Mouse (Mus musculus) adrenal gland, adult 8-10 months (tissue): ENCODE measurements at regions not wholly inside any gene's neighbourhood (a gene's known extent, or its start where the extent isn't known, plus 50 kb on each side); places are given as distances from the start of the nearest gene placed in this dataset.

Experiments used
- DNase-seq: peaks from one replicate; pipeline ENCODE4 v3.0.0; 2022

GRCm38 (mm10) chr12:106764516-106764915 is 723.9 kb upstream of the 3110018I06Rik start:
- DNase-seq = peak; percentile 32

GRCm38 (mm10) chr12:106773536-106773935 is 714.9 kb upstream of the 3110018I06Rik start:
- DNase-seq = no peak

GRCm38 (mm10) chr12:106796596-106796995 is 691.8 kb upstream of the 3110018I06Rik start:
- no peak for DNase-seq

GRCm38 (mm10) chr12:106819736-106820135 is 668.7 kb upstream of the 3110018I06Rik start:
- no peak for DNase-seq

- DNase-seq = no peak
These were observed 666.1 kb upstream of the 3110018I06Rik start for GRCm38 (mm10) chr12:106822311-106822710.

- DNase-seq = no peak
These were observed 659.9 kb upstream of the 3110018I06Rik start for GRCm38 (mm10) chr12:106828542-106828941.

GRCm38 (mm10) chr12:106829323-106829722 is 659.1 kb upstream of the 3110018I06Rik start:
- DNase-seq = no peak

- DNase-seq = no peak
These were observed 653.2 kb upstream of the 3110018I06Rik start for GRCm38 (mm10) chr12:106835241-106835640.

- no peak for DNase-seq
These were observed 648.8 kb upstream of the 3110018I06Rik start for GRCm38 (mm10) chr12:106839618-106840017.

GRCm38 (mm10) chr12:106840150-106840651 is 648.2 kb upstream of the 3110018I06Rik start:
- DNase-seq = no peak

GRCm38 (mm10) chr12:106841996-106842395 is 646.4 kb upstream of the 3110018I06Rik start:
- DNase-seq = no peak

GRCm38 (mm10) chr12:106842396-106842795 is 646.0 kb upstream of the 3110018I06Rik start:
- no peak for DNase-seq

GRCm38 (mm10) chr12:106851666-106852065 is 636.8 kb upstream of the 3110018I06Rik start:
- DNase-seq = no peak

GRCm38 (mm10) chr12:106852736-106853135 is 635.7 kb upstream of the 3110018I06Rik start:
- no peak for DNase-seq

- no peak for DNase-seq
These were observed 634.7 kb upstream of the 3110018I06Rik start for GRCm38 (mm10) chr12:106853711-106854240.

GRCm38 (mm10) chr12:106855520-106855919 is 632.9 kb upstream of the 3110018I06Rik start:
- DNase-seq = no peak

- DNase-seq = no peak
These were observed 626.8 kb upstream of the 3110018I06Rik start for GRCm38 (mm10) chr12:106861638-106862037.

GRCm38 (mm10) chr12:106864076-106864475 is 624.4 kb upstream of the 3110018I06Rik start:
- no peak for DNase-seq

- DNase-seq = no peak
These were observed 620.4 kb upstream of the 3110018I06Rik start for GRCm38 (mm10) chr12:106868036-106868435.

- no peak for DNase-seq
These were observed 617.0 kb upstream of the 3110018I06Rik start for GRCm38 (mm10) chr12:106871481-106871880.

- no peak for DNase-seq
These were observed 615.3 kb upstream of the 3110018I06Rik start for GRCm38 (mm10) chr12:106872966-106873730.

GRCm38 (mm10) chr12:106890319-106890718 is 598.1 kb upstream of the 3110018I06Rik start:
- DNase-seq = no peak

- DNase-seq = no peak
These were observed 594.4 kb upstream of the 3110018I06Rik start for GRCm38 (mm10) chr12:106894061-106894460.

GRCm38 (mm10) chr12:106904202-106904601 is 584.2 kb upstream of the 3110018I06Rik start:
- peak; percentile 2 for DNase-seq
